Mouse (Mus musculus) megakaryocyte, embryonic 14.5 days (primary cell): ENCODE results near the gene Ppm1m.

Experiments used
- FLI1 ChIP-seq: IDR thresholded peaks from 2 replicates; pipeline ENCODE4 v1.6.1; 2012; ENCODE audit warnings: low read length, inconsistent platforms, mixed read lengths
- GATA1 ChIP-seq: IDR thresholded peaks from 3 replicates; pipeline ENCODE4 v1.6.1; 2012; ENCODE audit warnings: mixed read lengths, low read length, inconsistent platforms, borderline replicate concordance

GRCm38 (mm10) chr9:106147281-106147680 is 52.3 kb downstream of the Ppm1m start:
- TF ChIP-seq GATA1 (no peak), FLI1 (no peak)
